Mouse (Mus musculus): ENCODE data around the gene Epha4.
A peak's percentile ranks its signal among the peaks of the same experiment; 100 is the strongest.

Gene Epha4

DNA sequence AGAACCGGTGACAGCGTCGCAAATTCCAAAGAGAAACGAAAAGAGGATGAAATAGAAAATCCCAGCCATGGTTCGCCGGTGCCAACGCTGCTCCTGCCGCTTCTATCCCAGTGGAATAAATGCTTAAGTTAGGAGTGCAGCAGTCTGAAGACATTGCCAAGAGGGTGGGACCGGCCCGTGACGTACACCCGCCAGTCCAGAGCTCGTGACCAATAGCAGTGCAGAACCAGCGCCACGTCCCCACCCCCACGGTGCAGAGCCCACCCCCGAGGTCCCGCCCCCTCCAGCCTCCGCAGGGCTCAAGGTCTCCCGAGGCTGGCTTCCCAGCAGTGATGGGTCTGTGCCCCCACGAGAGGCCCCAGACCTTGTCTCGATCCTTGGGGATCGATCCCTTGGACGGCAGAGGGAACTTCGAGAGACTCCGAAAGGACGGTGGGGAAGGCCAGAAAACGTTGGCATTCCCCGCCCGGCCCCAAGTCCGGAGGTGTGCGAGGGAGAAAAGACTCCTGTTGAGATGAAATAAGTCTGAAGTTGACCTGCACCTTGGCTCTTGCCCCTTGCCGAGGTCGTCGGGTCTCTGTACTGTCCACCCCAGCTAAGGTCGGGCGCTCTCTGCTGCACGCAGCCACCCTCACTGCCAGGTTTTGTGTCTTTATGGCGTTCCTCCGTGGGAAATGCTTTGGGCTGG is at the start of gene Epha4:
Gene Epha4 (minus strand): TSS at position 126 of the 688 bp plus-strand sequence.
- peak; percentile 65 for DNase-seq (ENCODE audit: low spot score)

GRCm38 (mm10) chr1:77556199-77556598 is 41.3 kb upstream of the Epha4 start:
- no peak for DNase-seq (ENCODE audit: low spot score)

DNA sequence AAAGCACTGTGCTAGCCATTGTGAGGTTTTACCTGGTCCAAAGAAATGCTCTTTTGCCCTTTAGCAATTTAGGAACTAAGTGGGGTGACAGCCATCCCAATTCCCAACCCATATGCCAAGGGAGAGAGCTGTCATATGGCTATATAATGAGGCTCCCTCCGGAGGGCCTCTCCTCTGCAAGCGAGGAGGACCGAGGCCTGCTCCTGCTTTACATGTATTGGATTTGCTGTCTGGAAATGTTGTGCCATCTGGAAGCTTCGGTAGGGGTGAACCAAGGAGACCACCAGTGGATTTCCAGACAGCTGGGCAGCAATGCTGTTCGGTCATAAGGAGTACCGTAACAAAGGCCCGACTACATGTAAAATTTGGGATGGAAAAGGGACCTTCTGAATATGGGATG is 37.0 kb upstream of the Epha4 start:
- DNase-seq (ENCODE audit: low spot score) = no peak

- no peak for DNase-seq (ENCODE audit: low spot score)
These were observed 30.8 kb upstream of the Epha4 start for GRCm38 (mm10) chr1:77545722-77546121.

DNA sequence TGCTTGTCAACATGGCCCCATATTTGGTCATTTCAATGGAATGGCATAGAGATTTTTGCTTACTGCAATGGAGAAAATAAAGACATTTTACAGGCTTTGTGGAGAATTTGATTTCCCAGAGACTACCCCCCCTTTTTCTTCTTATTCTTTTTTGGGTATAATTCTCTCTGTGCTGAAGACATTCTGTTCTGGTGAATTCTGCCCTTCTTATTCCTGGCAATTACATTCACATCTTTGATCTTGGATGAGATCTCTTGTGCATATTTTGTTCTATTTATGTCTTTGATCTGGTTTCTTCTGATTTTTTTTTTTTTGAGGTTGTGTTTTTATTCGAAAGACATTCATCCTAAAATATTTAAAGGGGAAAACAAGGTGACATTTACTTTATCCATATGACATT is 30.1 kb upstream of the Epha4 start:
- DNase-seq (ENCODE audit: low spot score) = no peak

DNA sequence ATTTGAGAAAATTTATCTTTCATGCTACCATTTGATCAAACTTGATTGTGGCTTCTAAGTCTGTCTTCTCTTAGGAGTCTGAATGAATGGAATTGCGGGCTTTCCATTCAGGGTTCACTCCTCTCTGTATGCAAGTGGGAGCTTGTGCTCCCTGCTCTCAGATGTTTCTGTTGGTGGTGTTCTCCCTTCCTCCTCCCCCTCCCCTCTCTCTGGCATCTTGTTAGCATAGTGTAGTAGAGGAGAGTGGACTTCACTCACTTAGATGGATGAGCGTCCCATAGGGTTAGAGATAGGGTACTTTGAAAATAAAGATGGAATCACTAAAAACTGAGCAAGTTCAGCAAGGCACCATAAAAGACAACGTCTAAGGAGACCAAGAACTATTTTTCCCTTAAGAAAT is 29.4 kb upstream of the Epha4 start:
- no peak for DNase-seq (ENCODE audit: low spot score)

GRCm38 (mm10) chr1:77539945-77540344 is 25.1 kb upstream of the Epha4 start:
- no peak for DNase-seq (ENCODE audit: low spot score)

DNA sequence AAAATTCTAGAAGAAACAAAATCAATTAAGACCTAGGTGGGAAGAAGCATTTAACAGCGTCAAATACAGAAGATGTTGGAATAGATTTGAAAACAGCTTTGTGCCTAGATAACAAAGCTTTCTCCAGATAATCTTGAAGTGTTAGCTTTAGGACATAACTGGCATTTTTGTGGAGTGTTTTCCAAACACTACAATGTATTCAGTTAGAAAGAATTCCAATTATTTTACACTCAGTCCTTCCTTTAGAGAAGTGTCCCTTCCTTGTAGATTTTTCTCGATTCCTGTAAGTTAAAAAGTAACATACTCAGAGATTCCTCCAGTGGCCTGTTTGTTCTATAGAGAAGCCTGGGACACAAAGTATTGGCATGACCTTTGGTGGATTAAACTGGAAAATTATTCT is 23.7 kb upstream of the Epha4 start:
- no peak for DNase-seq (ENCODE audit: low spot score)

GRCm38 (mm10) chr1:77535905-77536304 is 21.0 kb upstream of the Epha4 start:
- DNase-seq (ENCODE audit: low spot score) = no peak

DNA sequence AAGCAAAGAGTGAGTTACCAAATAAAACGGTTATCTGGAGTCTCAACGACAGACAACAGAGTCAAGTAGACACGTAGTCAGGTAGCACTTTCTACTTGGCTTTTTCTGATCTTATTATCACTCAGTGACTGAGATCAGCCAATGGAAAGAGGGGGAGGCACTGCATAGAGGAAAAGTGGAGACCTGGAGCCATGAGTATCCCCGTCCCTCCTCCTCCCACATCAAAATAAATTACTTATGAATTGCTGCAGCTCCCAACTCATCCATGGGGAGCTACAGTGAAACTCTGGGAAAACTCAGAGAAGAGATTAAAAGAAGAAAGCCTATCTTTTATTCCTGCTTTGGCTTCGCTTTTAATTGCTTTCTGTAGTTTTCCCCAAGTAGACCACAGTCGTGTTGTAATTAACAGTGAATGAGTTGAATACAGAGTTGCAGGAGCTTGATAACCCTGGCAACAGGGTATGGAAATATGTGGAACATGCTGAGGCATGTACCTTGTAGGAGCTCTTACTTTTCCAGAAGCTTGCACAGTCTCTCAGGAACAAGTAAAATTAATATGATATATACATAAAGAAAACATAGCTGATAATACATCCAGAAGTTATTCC is 17.8 kb upstream of the Epha4 start:
- DNase-seq (ENCODE audit: low spot score) = no peak

DNA sequence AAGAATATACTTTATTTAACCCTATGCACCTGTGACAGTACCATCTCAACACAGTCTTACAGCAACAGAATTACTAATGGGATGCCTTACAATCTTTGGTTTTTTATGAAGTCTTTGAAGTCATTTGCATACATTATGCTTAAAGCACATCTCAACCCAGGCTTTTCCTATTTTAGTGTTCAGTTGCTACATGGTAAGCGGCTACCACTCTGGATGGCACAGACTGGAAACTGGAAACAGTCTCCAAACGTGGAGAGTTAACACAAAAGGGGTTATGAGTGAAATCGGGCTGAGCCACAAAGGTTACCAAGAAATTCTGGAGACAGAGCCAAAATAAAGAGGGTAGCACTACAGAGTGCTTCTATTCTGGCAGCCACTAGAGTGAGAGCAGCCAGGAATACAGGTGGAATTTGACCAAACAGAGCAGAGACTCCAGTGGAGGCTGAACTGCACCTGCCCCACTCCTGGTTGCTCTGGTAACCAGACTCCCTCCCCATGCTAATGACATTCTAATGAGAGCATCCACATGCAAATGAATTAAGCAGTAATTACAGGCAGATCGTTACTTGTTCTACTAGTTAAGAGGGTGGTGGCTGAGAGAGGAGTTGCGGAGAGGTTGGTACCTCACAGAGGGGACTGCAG is 17.2 kb upstream of the Epha4 start:
- no peak for DNase-seq (ENCODE audit: low spot score)

DNA sequence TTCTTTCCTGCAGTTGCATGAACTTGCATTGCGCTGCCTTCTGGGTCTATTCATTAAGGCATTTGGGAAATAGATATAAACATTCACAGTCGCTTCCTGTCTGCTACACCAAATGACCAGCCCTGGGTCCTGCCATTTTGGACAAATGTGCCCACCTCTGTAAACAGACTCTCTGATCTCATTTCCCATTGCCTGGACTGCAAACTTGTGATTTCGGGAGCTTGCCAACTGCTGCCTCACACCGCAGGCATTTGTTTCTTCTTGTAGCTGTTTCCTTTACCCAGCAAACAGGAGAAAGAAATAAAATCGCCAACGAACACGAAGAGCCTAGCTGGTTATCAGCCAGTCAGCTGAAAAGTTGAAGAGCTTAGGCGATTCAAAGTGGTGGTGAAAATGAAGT is 10.2 kb upstream of the Epha4 start:
- DNase-seq (ENCODE audit: low spot score) = no peak

DNA sequence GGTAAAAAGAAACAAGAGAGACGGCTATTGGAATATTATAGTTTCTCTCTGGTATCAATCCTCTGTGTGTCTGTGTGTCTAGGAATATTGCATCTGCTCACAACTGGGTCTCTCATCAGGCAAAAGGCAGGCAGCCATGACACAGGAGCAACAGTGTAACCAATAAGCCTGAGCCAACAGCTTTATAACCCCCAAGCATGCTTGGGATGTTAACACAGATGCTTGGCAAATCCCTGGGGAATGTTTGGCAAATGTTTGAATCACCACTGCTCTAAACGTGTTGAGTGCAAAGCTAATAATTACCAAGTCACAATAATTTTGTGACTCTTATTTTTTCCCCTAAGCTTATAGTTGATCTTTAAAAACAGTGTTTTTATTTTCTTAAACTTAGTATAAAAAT is 8.5 kb upstream of the Epha4 start:
- DNase-seq (ENCODE audit: low spot score) = no peak

DNA sequence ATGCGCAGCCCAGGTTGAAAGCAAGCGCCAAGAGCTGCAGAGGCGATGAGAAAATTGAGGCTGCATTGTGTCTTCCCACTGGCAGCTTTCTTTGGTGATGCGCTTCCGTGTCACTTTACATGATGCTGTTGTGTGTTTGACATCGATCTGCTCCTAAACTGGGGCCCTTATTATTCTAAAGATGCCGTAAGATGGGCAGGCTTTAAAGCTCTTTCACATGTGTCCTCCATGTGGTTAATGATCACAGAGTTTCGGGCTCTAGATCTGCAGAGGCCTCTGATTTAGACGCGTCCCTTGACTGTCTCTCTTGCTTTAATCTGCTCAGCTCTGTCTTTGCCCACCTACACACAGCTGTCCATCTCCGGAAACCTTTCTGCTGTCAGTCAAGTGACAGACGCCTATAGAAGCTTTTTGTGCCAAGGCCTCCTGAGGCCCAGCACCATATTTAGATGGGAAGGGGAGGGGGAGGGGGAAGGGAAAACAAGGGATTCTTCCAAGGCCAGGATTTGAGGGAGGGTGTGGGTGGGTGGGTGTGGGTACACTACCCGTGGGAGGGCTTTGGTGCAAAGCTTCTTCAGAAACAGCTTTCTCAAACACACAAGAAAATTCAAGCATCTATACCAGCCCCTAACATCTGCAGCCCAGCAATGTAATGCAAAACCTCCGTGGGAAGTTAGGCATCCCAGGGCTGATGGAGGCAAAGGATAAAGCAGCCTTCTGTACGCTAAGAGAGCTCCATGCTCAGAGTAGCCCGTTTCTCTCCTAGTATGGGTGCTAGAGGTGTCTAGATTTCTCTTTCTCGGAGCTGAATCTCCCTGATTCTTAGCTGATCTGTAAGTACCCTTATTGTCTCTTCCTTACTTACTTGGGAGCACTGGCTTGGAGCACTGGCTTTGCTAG is 7.0 kb upstream of the Epha4 start:
- no peak for DNase-seq (ENCODE audit: low spot score)

DNA sequence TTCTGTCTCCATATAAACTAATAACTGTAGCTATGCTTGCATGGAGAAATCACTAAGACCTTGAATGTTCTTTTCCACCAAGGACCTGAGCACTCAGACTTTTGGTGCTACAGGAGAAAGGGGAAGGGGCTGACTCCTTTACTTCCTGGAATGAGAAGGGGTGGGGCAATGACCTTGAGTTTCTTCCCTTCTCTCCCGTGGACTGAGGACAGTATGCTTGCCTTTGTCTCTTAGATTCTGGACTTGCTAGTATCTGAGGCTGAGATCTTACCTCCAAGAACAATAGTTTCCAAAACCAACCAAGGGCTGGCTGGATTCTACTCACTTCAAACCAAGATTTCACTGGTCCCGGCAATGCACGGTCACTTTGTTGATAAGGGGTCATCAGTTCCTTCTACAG is 3.8 kb upstream of the Epha4 start:
- no peak for DNase-seq (ENCODE audit: low spot score)

- peak; percentile 86 for DNase-seq (ENCODE audit: low spot score)
These were observed 1.5 kb upstream of the Epha4 start for GRCm38 (mm10) chr1:77516203-77516991.

DNA sequence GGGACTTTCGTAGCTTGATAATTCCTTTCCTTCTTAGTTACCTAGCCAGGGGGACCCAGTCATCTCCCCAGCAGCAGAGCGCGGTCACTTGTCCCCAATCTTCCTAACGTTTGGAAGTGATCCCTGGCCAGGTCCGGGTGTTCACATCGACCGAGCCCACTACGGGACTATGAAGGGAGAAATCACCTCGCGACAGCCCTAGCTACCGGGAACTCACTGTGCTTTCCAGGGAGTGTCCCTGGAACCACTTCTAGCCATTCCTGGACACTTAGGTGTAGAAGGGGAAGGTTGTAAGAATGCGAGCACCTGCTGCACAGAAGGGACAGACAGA is 728 bp upstream of the Epha4 start:
- no peak for DNase-seq (ENCODE audit: low spot score)

- DNase-seq (ENCODE audit: low spot score) = no peak
These were observed 444 bp downstream of the Epha4 start for GRCm38 (mm10) chr1:77514325-77514962.

DNA sequence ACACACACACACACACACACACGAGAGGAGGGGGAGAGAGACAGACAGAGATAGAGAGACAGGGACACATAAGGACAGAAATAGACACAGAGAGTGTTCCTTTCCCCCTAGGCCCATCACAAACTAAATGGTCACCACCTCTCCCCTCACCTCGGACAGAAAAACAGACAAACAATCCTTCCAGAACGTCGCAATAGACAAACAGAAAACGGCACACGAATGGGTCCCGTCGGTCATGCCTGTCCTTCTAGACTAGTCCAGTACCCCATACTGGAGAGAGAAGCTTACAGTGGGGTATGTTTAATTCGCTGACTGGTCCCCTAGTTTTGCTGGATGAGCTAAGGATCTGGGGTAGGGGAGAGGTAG is 946 bp downstream of the Epha4 start:
- no peak for DNase-seq (ENCODE audit: low spot score)

DNA sequence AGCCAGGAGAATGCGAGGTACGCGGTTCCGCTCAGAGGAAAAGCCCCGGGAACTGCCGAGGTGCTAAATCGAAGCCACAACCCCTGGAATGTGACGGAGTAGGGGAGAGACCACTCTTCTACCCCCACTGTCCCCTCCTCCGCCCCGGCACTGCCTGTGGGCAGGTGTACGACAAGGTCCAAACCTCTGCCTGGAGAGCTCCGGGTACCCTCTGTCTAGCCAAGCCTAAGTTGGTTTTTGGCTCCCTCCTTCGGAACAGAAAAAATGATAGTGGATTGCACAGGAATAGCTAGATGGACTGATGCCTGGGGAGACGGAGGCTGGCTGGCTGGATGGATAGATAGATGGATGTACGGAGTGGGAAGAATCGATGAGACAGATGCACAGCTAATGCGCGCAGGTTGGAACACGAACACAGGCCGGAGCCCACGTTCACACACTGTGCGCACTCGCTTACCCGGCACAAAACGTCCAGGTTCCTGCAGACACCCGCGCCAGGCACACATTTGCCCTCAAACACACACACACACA is 1.4 kb downstream of the Epha4 start:
- DNase-seq (ENCODE audit: low spot score) = no peak

All from urinary bladder, postnatal 10 days (tissue).